Mouse (Mus musculus) MEL (cell line): ENCODE measurements around the gene 4833439L19Rik. TPM values are rescaled to one million over a fixed set of nuclear protein-coding genes. Genes with fewer than 3 reads are reported as not detected.
A peak's percentile ranks its signal among the peaks of the same experiment; 100 is the strongest.

Experiments used
- DNase-seq: peaks from one replicate; pipeline ENCODE4 v3.0.0; 2011; ENCODE audit warnings: low read depth, low spot score
- H3K27ac ChIP-seq: 2 replicates; pipeline ENCODE4 v1.5.1; 2012; ENCODE audit warnings: low read depth, mild to moderate bottlenecking, control low read depth, low read length, moderate library complexity; ENCODE audit not compliant: control insufficient read depth
- H3K27me3 ChIP-seq, 2 experiments: fragments of 150-350 bp in 1 of 2; sonication (generic) in 1 of 2; 2 replicates each; pipeline ENCODE4 v1.6.1; 2012; ENCODE audit warnings: low read length in 2 of 2, mild to moderate bottlenecking in 2 of 2, improper control_type of control experiment in 1 of 2, moderate library complexity in 1 of 2; ENCODE audit not compliant: insufficient read depth in 2 of 2, control insufficient read depth in 1 of 2
- H3K36me3 ChIP-seq, 2 experiments: 2 replicates each; pipeline ENCODE4 v1.6.1; 2012 to 2014; ENCODE audit warnings: low read length in 2 of 2, improper control_type of control experiment in 1 of 2, inconsistent platforms in 1 of 2, mild to moderate bottlenecking in 1 of 2; ENCODE audit not compliant: insufficient read depth in 2 of 2, control insufficient read depth in 1 of 2
- H3K4me1 ChIP-seq, 2 experiments: fragments of 150-350 bp in 1 of 2; sonication (generic) in 1 of 2; 2 replicates each; pipeline ENCODE4 v1.6.1; 2012; ENCODE audit warnings: low read length in 2 of 2, improper control_type of control experiment in 1 of 2, mild to moderate bottlenecking in 1 of 2; ENCODE audit not compliant: insufficient read depth in 2 of 2, control insufficient read depth in 1 of 2
- H3K4me3 ChIP-seq, 2 experiments: fragments of 150-350 bp in 1 of 2; sonication (generic) in 1 of 2; 2 replicates each; pipeline ENCODE4 v1.5.1; 2012; ENCODE audit warnings: low read depth in 2 of 2, low read length in 2 of 2, mild to moderate bottlenecking in 2 of 2, moderate library complexity in 2 of 2, control low read depth in 1 of 2, improper control_type of control experiment in 1 of 2; ENCODE audit not compliant: control insufficient read depth in 1 of 2, insufficient read depth in 1 of 2
- H3K79me2 ChIP-seq: 2 replicates; pipeline ENCODE4 v1.6.1; 2012; ENCODE audit warnings: mild to moderate bottlenecking, low read length, moderate library complexity; ENCODE audit not compliant: control insufficient read depth, poor library complexity, insufficient read depth
- H3K9ac ChIP-seq: 2 replicates; pipeline ENCODE4 v1.6.1; 2012; ENCODE audit warnings: low read depth, mild to moderate bottlenecking, control low read depth, low read length, moderate library complexity; ENCODE audit not compliant: control insufficient read depth, poor library complexity, severe bottlenecking
- H3K9me3 ChIP-seq: fragments of 150-350 bp; sonication (generic); replicated peaks from 2 replicates; pipeline ENCODE4 v1.6.1; 2012; ENCODE audit warnings: mild to moderate bottlenecking, low read length, improper control_type of control experiment, moderate library complexity; ENCODE audit not compliant: insufficient read depth
- CHD1 ChIP-seq: IDR thresholded peaks from 2 replicates; pipeline ENCODE4 v1.6.1; 2012; ENCODE audit warnings: low read depth, mild to moderate bottlenecking, inconsistent platforms, low read length, improper control_type of control experiment
- CTCF ChIP-seq, 3 experiments: IDR thresholded peaks in 2 of 3; conservative IDR thresholded peaks in 1 of 3; 2 replicates each; pipeline ENCODE4 v1.5.1; 2011 to 2012; ENCODE audit warnings: low read length in 3 of 3, low read depth in 2 of 3, mild to moderate bottlenecking in 2 of 3, improper control_type of control experiment in 1 of 3, inconsistent platforms in 1 of 3, mixed read lengths in 1 of 3, moderate library complexity in 1 of 3; ENCODE audit not compliant: control insufficient read depth in 1 of 3, insufficient read depth in 1 of 3, poor library complexity in 1 of 3, severe bottlenecking in 1 of 3
- ELF1 ChIP-seq: IDR thresholded peaks from 2 replicates; pipeline ENCODE4 v1.6.1; 2014; ENCODE audit warnings: low read depth, mild to moderate bottlenecking, inconsistent platforms, low read length, improper control_type of control experiment, moderate library complexity
- EP300 ChIP-seq, 2 experiments: IDR thresholded peaks; 2 replicates each; pipeline ENCODE4 v1.6.1; 2011; ENCODE audit warnings: improper control_type of control experiment in 2 of 2, low read length in 2 of 2, low read depth in 1 of 2, mild to moderate bottlenecking in 1 of 2
- ETS1 ChIP-seq: IDR thresholded peaks from 2 replicates; pipeline ENCODE4 v1.6.1; 2012; ENCODE audit warnings: low read depth, mild to moderate bottlenecking, inconsistent platforms, low read length, improper control_type of control experiment, moderate library complexity
- GABPA ChIP-seq: IDR thresholded peaks from 2 replicates; pipeline ENCODE4 v1.6.1; 2012; ENCODE audit warnings: low read depth, mild to moderate bottlenecking, inconsistent platforms, low read length, improper control_type of control experiment, moderate library complexity
- GATA1 ChIP-seq: IDR thresholded peaks from 2 replicates; pipeline ENCODE4 v1.6.1; 2011; ENCODE audit warnings: low read depth, low read length, improper control_type of control experiment
- HCFC1 ChIP-seq: IDR thresholded peaks from 2 replicates; pipeline ENCODE4 v1.6.1; 2012; ENCODE audit warnings: low read depth, mild to moderate bottlenecking, inconsistent platforms, low read length, improper control_type of control experiment, moderate library complexity
- JUND ChIP-seq: IDR thresholded peaks from 2 replicates; pipeline ENCODE4 v1.6.1; 2011; ENCODE audit warnings: low read depth, mild to moderate bottlenecking, improper control_type of control experiment, low read length
- KAT2A ChIP-seq: conservative IDR thresholded peaks from 2 replicates; pipeline ENCODE4 v1.6.1; 2012; ENCODE audit warnings: low read depth, low read length, improper control_type of control experiment, inconsistent platforms
- MAFK ChIP-seq: IDR thresholded peaks from 2 replicates; pipeline ENCODE4 v1.6.1; 2011; ENCODE audit warnings: low read depth, mild to moderate bottlenecking, low read length, improper control_type of control experiment, borderline replicate concordance
- MAX ChIP-seq: IDR thresholded peaks from 2 replicates; pipeline ENCODE4 v1.6.1; 2011; ENCODE audit warnings: low read length, improper control_type of control experiment
- MAZ ChIP-seq: IDR thresholded peaks from 2 replicates; pipeline ENCODE4 v1.6.1; 2012; ENCODE audit warnings: low read depth, mild to moderate bottlenecking, inconsistent platforms, low read length, improper control_type of control experiment
- MEF2A ChIP-seq: IDR thresholded peaks from 2 replicates; pipeline ENCODE4 v1.6.1; 2014; ENCODE audit warnings: low read depth, mild to moderate bottlenecking, inconsistent platforms, low read length, improper control_type of control experiment; ENCODE audit not compliant: poor library complexity, insufficient replicate concordance, severe bottlenecking; ENCODE audit errors: extremely low read depth
- MXI1 ChIP-seq: IDR thresholded peaks from 2 replicates; pipeline ENCODE4 v1.6.1; 2011; ENCODE audit warnings: mild to moderate bottlenecking, low read depth, low read length, improper control_type of control experiment
- MYC ChIP-seq: IDR thresholded peaks from 2 replicates; pipeline ENCODE4 v1.6.1; 2011; ENCODE audit warnings: low read depth, mild to moderate bottlenecking, low read length, improper control_type of control experiment, moderate library complexity
- NELFE ChIP-seq: IDR thresholded peaks from 2 replicates; pipeline ENCODE4 v1.6.1; 2011; ENCODE audit warnings: low read depth, low read length, improper control_type of control experiment
- NRF1 ChIP-seq: IDR thresholded peaks from 2 replicates; pipeline ENCODE4 v1.6.1; 2014; ENCODE audit warnings: low read depth, mild to moderate bottlenecking, inconsistent platforms, low read length, improper control_type of control experiment, moderate library complexity; ENCODE audit not compliant: poor library complexity, insufficient read depth, severe bottlenecking
- POLR2A ChIP-seq, 2 experiments: IDR thresholded peaks; 2 replicates each; pipeline ENCODE4 v1.6.1; 2011 to 2012; ENCODE audit warnings: low read length in 2 of 2, mild to moderate bottlenecking in 2 of 2, control low read depth in 1 of 2, improper control_type of control experiment in 1 of 2, low read depth in 1 of 2, moderate library complexity in 1 of 2; ENCODE audit not compliant: control insufficient read depth in 1 of 2, insufficient read depth in 1 of 2, poor library complexity in 1 of 2
- POLR2AphosphoS2 ChIP-seq: IDR thresholded peaks from 2 replicates; pipeline ENCODE4 v1.6.1; 2011; ENCODE audit warnings: low read length, improper control_type of control experiment
- SIN3A ChIP-seq: IDR thresholded peaks from 2 replicates; pipeline ENCODE4 v1.6.1; 2012; ENCODE audit warnings: low read length, improper control_type of control experiment, inconsistent platforms
- TBP ChIP-seq: IDR thresholded peaks from 2 replicates; pipeline ENCODE4 v1.8.0; 2011; ENCODE audit warnings: low read depth, low read length, improper control_type of control experiment
- TCF12 ChIP-seq: IDR thresholded peaks from 2 replicates; pipeline ENCODE4 v1.6.1; 2014; ENCODE audit warnings: low read depth, mild to moderate bottlenecking, inconsistent platforms, low read length, improper control_type of control experiment, moderate library complexity
- USF1 ChIP-seq: IDR thresholded peaks from 2 replicates; pipeline ENCODE4 v1.6.1; 2014; ENCODE audit warnings: low read depth, mild to moderate bottlenecking, inconsistent platforms, low read length, improper control_type of control experiment, moderate library complexity
- USF2 ChIP-seq, 2 experiments: IDR thresholded peaks; 2 replicates each; pipeline ENCODE4 v1.6.1; 2011 to 2012; ENCODE audit warnings: improper control_type of control experiment in 2 of 2, low read length in 2 of 2, borderline replicate concordance in 1 of 2, inconsistent platforms in 1 of 2, low read depth in 1 of 2, mild to moderate bottlenecking in 1 of 2; ENCODE audit not compliant: insufficient read depth in 1 of 2
- ZC3H11A ChIP-seq: IDR thresholded peaks from 2 replicates; pipeline ENCODE4 v1.6.1; 2012; ENCODE audit warnings: low read depth, mild to moderate bottlenecking, inconsistent platforms, low read length, improper control_type of control experiment
- ZKSCAN1 ChIP-seq: IDR thresholded peaks from 2 replicates; pipeline ENCODE4 v1.6.1; 2012; ENCODE audit warnings: low read depth, mild to moderate bottlenecking, inconsistent platforms, low read length, improper control_type of control experiment, moderate library complexity
- ZMIZ1 ChIP-seq: IDR thresholded peaks from 2 replicates; pipeline ENCODE4 v1.6.1; 2012; ENCODE audit warnings: low read depth, mild to moderate bottlenecking, inconsistent platforms, low read length, improper control_type of control experiment, moderate library complexity
- polyA plus RNA-seq, 2 experiments: library from polyadenylated mRNA; stranded (reverse) in 1 of 2; unstranded in 1 of 2; fragments of >175 nt in 1 of 2; fragments of >200 nt in 1 of 2; gene quantifications; 2 replicates each; pipeline versions ENCODE4 v1.2.1 to v1.2.4; 2012; ENCODE audit warnings: low replicate concordance in 2 of 2, low read depth in 1 of 2; ENCODE audit not compliant: insufficient read length in 2 of 2, insufficient read depth in 1 of 2, missing spikeins in 1 of 2
- total RNA-seq: library from RNA; depleted of rRNA; stranded (reverse); fragments of 300-350 nt; gene quantifications from 2 replicates; pipeline ENCODE4 v1.2.3, GENCODE M21; 2012

The 4833439L19Rik gene
- total and polyA plus RNA-seq, 3 experiments, result 34.2 to 53.8 TPM; not detected in 1

DNA sequence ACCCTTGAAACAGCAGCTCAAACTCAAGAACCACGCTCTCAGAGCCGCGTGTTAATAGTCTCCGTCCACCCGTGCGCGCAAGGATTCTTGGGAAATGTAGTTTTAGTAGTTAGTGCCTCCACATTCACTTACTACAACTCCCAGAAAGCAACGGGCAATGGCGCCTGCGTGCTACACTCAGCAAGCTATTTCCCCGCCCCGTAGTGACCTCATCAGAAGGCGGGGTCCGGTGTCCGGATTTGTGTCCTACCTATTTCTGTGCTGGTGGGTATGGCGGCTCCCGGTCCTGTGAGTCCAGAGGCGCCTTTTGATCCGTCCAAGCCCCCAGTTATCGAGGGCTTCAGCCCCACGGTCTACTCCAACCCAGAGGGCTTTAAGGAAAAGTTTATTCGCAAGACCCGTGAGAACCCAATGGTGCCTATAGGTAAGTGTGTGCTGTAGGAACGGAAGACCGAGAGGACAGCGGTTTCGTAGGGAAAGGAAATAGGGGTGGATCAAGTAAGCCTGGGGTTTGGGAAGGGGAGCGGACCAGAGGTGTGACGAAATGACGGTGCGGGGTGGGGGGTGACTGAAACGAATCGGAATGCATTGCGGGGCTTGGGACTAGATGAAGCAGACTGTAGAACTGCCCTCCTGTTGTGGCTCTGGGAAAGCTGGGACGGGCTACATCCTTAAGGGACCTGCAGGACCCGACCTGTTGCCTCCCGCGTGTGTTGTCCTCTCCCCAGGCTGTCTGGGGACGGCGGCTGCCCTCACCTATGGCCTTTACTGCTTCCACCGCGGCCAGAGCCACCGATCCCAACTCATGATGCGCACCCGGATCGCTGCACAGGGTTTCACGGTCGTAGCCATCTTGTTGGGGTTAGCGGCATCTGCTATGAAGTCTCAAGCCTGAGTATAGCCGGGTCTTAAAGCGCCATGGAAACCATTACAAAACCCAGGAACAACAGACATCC is 25.0 kb upstream of the 4833439L19Rik start, which contains the start of the genes Nop16 and Higd2a:
Nop16 (minus strand) TSS at position 95 of the 956 bp plus-strand sequence.
Higd2a (plus strand) TSS at position 212 of the 956 bp plus-strand sequence.
- TF ChIP-seq ELF1, result peak; percentile 63
- no peak for TF ChIP-seq CTCF (IDR thresholded peaks at IDR 0.05 in 2 of 3, conservative IDR thresholded peaks at IDR 0.05 in 1 of 3; ENCODE audit: control insufficient read depth in 1 of 3, insufficient read depth in 1 of 3, low read depth in 2 of 3, low read length in 3 of 3, poor library complexity in 1 of 3, severe bottlenecking in 1 of 3)
- peak; percentile 99 for TF ChIP-seq MXI1
- 0 out of 2 replicates have a peak, but pooled peaks have one; percentile 48 for TF ChIP-seq ZMIZ1
- peak; percentile 6; the same call in 1 of the 2 replicates for TF ChIP-seq USF1
- TF ChIP-seq ZC3H11A, result no peak
- TF ChIP-seq SIN3A, result peak; percentile 95
- no peak; the same call in 1 of the 2 replicates for TF ChIP-seq CHD1
- 0 out of 4 replicates have a peak, but pooled peaks of 1 of the 2 experiments have one; percentile 8 for TF ChIP-seq EP300 (IDR thresholded peaks at IDR 0.05; ENCODE audit: low read depth in 1 of 2, low read length in 2 of 2)
- peak; percentile 94 for TF ChIP-seq HCFC1
- peak; percentile 92 for TF ChIP-seq MAX
- TF ChIP-seq MAZ, result peak; percentile 65
- TF ChIP-seq JUND, result no peak
- peak; percentile 60 for TF ChIP-seq TBP
- TF ChIP-seq KAT2A, result peak; percentile 85
- peak; percentile 30; the same call in 1 of the 2 replicates for TF ChIP-seq ETS1
- TF ChIP-seq GATA1, result no peak
- peak; percentile 57 for TF ChIP-seq TCF12
- TF ChIP-seq NRF1, result peak; percentile 77
- TF ChIP-seq ZKSCAN1, result no peak; the same call in 1 of the 2 replicates
- no peak for TF ChIP-seq GABPA
- TF ChIP-seq POLR2AphosphoS2, result peak; percentile 95
- peak; percentile 91 for TF ChIP-seq NELFE
- peak; percentile 99 for TF ChIP-seq MYC
- peak; percentile 76 to 86 for TF ChIP-seq POLR2A (IDR thresholded peaks at IDR 0.05; ENCODE audit: control insufficient read depth in 1 of 2, insufficient read depth in 1 of 2, low read depth in 1 of 2, low read length in 2 of 2, poor library complexity in 1 of 2)
- no peak for TF ChIP-seq MAFK
- peak; percentile 49; the same call in 1 of the 2 replicates for TF ChIP-seq MEF2A
- no peak for TF ChIP-seq USF2 (IDR thresholded peaks at IDR 0.05; ENCODE audit: borderline replicate concordance in 1 of 2, insufficient read depth in 1 of 2, low read depth in 1 of 2, low read length in 2 of 2)
- H3K36me3 ChIP-seq, result peaks cover 10 to 12% of the 10 kb centered on the region in 2 experiments

More for the DNA sequence above, 25.0 kb upstream of the 4833439L19Rik start, which contains the start of the genes Nop16 and Higd2a:
- H3K79me2 ChIP-seq, result peaks cover 30% of the 10 kb centered on the region
- peak within 1 kb of the TSS; percentile 76 for H3K9ac ChIP-seq
- peak within 1 kb of the TSS; percentile 79 for H3K27ac ChIP-seq
- H3K9me3 ChIP-seq, result no peaks in the 10 kb centered on the region
- peaks cover 2 to 15% of the 10 kb centered on the region in 2 experiments; a peak in 3 of 4 replicates for H3K4me1 ChIP-seq
- no peaks in the 10 kb centered on the region for H3K27me3 ChIP-seq
- H3K4me3 ChIP-seq, result peak within 1 kb of the TSS; percentile 86 to 87
- peak; percentile 99 for DNase-seq
